Mouse (Mus musculus) spleen, adult 12 weeks (tissue): ENCODE results near the gene Kcnq5.
"Not testable (repeated sequence)": the region's sequence is repeated elsewhere in the genome, so short reads cannot be mapped to it uniquely, and the experiment has no call there.

ENCODE experiments used
- DNase-seq: peaks from one replicate; pipeline ENCODE4 v3.0.0; 2022; ENCODE audit warnings: low spot score

The Kcnq5 gene

DNA sequence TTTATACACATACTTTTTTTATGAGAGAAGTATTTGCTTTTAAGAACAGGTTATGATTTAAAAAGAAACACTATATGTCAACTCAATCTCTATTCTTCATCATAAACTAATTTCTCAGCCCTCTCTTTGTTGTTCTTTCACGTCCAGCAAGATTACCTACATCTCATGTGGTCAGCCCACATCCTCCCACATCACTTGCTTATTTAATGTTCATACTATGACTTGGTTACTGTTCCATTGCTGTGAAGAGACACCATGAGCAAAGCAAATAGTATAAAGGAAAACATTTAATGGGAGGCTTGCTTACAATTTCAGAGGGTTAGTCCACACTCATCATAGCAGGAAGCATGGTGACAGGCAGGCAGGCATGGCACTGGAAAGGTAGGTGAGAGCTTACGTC lies 124.4 kb downstream of the Kcnq5 start:
- DNase-seq = no peak

DNA sequence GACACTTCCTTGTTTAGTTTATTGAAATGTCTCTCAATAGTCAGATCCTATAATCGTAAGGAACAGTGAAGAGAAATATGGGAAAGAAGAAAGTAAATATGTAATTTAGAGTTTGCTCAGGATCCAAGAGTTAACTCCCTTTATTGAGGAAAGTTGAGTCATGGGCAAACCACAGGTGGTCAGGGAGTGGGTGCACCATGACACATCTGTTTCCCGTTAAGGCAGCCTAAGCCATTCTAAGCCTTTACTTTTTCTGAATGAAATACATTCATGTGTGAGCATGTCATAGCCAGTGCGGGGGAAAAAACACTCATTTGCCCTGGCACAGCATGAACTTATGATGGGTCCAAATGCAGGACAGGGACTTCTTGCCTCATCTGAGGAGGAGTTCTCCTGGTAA lies 125.4 kb downstream of the Kcnq5 start:
- DNase-seq = no peak

DNA sequence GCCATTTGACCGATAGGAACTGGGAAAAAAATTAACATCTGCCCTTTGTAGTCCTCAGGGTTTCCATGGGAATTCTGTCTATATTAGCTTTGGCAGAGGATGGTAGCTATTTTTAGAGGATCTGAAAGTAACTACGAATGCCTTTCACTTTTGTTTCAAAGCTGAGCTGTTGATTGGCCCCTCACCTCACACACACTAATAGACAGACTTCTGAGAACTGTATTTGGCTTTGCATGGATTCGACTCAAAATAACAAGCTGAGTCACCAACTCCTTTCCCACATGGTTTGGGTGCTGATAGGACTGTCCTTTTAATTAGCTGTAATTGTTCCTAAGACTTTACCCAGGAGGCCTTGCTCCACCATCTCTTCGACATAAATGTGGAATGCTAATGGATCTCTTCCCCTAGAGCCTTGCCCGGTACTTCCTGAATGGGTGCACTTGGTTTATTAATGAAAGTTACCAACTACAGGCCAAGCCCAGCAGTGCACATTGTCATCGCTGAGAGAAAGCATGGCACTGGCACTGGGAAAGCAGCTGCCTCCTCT lies 131.8 kb downstream of the Kcnq5 start:
- DNase-seq = no peak

GRCm38 (mm10) chr1:21820066-21820630 lies 141.6 kb downstream of the Kcnq5 start:
- DNase-seq = no peak

DNA sequence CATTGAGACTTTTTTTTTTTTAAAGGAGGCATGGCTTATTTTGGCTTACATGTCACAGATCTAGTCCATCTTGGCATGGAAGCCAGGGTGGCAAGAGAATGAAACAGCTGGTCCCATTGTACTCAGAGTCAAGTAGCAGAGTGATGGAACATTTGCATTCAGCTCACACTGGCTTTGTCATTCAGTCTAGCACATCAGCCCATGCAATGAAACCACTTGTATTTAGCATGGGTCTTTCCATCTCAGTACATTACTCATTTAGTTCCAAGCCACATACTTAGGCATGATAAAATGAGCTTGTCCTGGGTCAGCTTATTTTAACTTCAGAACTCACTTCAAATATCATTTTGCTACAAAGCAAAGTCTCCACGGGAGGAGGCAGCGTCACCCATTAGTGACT lies 156.7 kb downstream of the Kcnq5 start:
- DNase-seq = no peak

- no peak for DNase-seq
These were observed 157.3 kb downstream of the Kcnq5 start for GRCm38 (mm10) chr1:21804477-21804866.

DNA sequence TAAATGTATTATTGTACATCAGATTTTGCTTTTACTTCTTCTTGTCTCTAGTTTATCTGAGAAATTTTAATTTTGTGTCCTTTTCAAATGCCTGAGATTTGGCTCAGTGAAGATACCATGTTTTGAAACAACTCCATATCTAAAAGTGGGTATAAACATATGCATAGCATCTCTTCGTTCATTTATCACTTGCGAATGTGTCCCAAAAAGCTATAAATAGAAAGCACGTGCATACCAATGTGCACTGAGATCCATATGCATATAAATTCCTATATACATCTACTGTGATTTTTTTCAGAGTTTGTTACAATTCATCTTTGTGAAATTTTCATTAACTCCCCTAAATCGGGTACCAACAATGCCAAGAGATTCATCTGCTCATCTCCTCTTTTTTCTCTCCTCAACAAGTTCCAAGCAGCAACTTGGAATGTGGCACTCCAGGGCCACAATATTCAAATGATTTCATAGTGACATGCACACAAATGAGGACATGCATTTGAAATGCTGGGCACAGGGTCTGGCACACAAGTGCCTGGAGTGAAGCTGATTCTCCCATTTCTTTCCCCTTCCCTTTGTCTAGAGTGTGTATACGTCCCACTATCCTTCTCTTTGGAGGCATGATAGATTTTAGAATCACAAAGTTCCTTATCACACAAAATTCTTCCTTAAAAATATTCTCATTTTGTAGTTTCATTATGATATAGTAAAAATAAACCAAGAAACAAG lies 157.8 kb downstream of the Kcnq5 start:
- DNase-seq = no peak

DNA sequence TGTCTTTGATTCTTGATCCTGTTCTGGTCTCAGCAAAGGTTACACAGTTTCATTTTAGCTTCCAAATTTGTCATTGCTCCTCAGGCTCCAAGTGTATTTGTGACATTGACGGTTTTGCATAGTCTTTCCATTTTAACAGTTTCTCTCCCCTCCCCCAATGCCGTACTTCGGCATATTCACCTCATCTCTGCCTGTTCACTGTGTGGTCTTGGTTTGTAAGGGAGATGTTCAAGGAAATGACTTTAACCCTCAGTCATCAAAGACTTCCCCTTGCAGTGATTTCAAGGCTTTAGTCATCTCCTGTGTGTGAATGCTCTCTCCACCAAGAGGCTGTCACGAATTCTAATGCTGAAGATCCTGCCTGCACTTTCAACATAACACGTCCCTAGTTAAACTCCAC lies 181.0 kb downstream of the Kcnq5 start:
- DNase-seq = no peak

DNA sequence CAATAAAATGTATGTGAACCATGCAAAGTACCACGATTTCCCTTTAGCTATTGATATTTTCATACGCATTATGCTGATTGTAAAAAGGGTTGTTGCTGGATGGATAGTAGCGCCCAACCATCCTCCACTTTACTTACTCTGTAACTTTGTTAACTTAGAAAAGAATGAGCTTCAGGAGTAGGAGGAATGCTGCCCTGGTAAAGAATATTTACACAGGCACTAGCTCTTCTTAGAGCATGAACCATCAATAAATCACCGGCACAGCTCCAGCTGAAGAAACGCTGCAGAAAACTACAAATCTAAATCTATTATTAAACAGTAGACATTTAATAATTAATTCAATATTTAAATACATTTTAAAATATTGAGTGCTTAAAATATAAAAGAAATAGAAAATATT lies 184.2 kb downstream of the Kcnq5 start:
- DNase-seq = no peak

DNA sequence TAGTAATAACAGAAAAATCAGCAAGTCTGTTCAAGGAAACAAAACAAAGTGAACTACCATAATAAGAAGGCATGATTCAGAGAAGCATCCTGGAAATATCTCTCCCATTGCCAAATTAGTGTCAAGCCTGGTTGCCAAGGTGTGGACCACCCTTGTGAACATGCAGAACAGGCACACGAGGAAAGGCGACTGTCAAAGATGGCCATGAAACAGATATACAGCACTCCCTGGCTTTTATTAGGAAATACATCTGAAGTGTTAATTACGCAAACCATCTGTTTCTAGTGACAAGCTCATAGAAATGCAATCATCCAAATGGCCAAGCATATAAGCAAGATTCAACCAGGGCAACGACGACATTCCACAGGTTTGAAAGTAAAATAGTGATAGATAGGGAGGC lies 187.8 kb downstream of the Kcnq5 start:
- no peak for DNase-seq

- no peak for DNase-seq
These were observed 191.2 kb downstream of the Kcnq5 start for GRCm38 (mm10) chr1:21770494-21770893.

- DNase-seq = no peak
These were observed 212.4 kb downstream of the Kcnq5 start for GRCm38 (mm10) chr1:21749297-21749696.

DNA sequence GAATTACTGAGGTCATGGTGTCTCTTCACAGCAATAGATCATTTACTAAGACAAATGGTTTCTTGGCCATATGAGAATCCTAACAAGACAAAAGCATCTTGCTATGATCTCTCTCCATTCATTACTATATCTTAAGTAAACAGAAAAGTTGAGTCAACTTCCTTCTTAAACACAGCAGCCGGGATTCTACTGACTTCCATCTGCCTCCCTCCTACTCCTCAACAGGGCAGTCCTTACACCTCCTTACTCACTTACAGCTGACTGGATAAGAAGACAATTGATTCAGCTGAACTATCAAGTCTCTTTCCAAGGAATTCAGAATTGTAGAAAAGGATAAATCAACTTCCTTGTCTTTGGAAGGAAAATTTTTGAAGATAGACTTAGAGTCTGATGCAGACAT lies 232.6 kb downstream of the Kcnq5 start:
- no peak for DNase-seq

GRCm38 (mm10) chr1:21723231-21723630 lies 238.5 kb downstream of the Kcnq5 start:
- DNase-seq = not testable (repeated sequence)

GRCm38 (mm10) chr1:21721246-21721645 lies 240.5 kb downstream of the Kcnq5 start:
- no peak for DNase-seq

GRCm38 (mm10) chr1:21714816-21715215 lies 246.9 kb downstream of the Kcnq5 start:
- no peak for DNase-seq

DNA sequence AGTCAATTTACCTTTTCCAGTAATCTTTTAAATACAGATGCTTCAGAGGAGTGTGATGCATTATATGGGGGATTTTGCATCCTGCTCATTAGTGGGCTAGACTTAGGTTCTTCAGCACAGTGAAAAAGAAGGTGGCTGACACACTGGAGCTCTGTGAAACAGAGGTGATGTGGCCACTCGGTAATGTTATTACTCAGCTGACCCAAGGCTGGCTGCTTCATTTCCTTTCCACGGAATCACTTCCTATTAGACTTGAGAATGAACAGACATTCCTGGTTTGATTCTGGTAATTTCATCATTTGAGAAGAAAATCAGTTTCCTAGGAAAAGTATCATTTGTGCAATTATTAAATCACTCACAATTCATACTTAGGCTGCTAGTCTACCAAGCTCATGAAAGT lies 249.0 kb downstream of the Kcnq5 start:
- DNase-seq = no peak

DNA sequence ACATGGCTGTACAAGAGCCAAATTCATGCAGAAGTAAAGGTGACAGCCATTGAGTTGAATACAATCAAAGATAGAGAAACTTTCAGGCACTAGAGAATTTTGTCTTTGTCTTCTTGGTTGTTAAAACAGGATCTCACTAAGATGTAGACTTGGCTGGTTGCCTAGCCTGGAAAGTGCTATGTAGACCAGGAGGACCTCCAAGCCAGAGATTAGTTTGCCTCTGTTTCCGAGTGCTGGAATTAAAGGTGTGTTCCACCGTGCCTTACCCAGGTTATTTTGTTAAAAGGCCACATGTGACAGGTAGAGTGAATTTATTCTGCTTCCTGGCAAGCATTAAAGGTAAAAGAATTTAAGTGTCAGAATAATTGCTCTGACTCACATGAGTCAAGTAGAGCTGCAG lies 271.3 kb downstream of the Kcnq5 start:
- DNase-seq = no peak

DNA sequence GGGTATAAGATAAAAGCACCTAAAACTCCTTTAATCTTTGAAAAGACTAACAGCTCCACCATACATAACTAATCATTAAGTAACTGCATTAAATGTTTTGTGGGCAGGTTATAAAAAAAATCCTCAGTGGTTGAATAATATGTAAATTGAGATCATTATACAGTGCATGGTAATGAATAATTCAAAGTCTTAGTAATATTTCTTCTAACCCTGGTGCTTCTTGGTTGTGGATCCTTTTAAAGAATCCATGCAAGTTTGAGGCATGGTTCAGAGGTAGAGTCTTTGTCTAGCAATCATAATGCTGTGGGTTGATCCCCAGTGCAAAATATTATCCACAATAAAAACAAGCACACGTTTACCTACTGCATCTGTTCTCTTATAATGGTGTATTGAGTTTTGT lies 272.8 kb downstream of the Kcnq5 start:
- DNase-seq = no peak

DNA sequence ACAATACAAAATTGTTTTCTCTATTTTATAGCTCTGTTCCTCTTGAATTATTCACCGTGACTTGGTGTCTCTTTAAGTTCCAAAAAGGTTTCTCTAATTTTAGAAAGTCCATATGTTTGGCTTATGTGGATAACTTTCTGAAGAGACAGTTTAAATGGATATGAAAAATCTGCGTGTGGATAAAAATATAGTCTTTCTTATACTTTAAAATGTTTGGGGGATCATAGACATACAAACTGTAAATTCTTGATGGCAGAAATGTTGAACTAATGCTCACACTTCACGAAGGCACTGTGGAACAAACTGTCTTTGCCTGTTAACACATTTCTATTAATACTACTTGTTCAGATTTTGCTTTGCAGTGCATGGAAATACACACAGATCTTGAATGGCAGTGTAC lies 277.3 kb downstream of the Kcnq5 start:
- DNase-seq = no peak

GRCm38 (mm10) chr1:21676805-21677204 lies 284.9 kb downstream of the Kcnq5 start:
- no peak for DNase-seq

DNA sequence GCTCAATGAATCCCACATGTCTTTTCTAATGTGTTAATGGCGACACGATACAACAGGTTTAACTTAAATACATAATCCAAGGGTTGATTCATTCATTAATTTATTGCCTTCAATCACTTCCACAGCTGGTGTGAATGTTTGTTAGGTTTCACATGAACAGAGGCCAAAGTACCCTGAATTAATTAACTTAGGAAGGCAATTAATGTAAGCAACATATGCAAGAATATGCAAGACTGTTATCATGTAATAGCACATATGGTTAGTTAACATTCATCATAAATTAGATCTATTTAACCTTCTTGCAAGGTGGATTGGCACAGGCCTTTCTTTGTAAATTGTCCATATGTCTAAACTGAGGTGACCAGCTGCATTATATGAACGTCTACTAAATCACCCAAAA lies 300.9 kb downstream of the Kcnq5 start:
- DNase-seq = no peak

DNA sequence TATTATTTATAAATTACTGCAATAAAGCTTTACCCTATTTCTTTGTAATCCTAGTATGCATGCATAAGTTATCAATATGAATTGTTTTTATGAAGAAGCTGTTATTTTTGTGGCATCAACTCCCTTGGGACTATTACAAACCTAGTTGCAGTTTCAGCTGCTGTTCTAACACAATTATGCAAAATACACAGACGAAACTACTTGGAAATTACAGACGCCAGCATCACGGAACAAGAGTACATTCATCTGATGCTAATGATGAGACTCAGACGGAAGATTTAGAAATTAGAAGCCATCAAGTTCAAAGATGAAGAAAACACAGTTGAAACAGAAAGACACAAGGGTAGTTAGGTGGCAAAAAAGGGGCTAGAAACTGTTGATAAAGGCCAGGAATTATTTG lies 310.9 kb downstream of the Kcnq5 start:
- no peak for DNase-seq

GRCm38 (mm10) chr1:21635406-21635805 lies 326.3 kb downstream of the Kcnq5 start:
- DNase-seq = no peak
